Mouse (Mus musculus) skeletal muscle tissue, postnatal 0 days (tissue): ENCODE data around the gene Amer3. TPM values are rescaled to one million over a fixed set of nuclear protein-coding genes. Genes with fewer than 3 reads are reported as not detected.

ENCODE experiments used
- polyA plus RNA-seq: library from polyadenylated mRNA; unstranded; fragments of >200 nt; fragmentation: Nextera tagmentation; extraction: Ambion mirVana; gene quantifications from 2 replicates; pipeline ENCODE4 v1.2.1, GENCODE M21; 2015

Amer3 gene
- polyA plus RNA-seq, result not detected in 2 replicates

DNA sequence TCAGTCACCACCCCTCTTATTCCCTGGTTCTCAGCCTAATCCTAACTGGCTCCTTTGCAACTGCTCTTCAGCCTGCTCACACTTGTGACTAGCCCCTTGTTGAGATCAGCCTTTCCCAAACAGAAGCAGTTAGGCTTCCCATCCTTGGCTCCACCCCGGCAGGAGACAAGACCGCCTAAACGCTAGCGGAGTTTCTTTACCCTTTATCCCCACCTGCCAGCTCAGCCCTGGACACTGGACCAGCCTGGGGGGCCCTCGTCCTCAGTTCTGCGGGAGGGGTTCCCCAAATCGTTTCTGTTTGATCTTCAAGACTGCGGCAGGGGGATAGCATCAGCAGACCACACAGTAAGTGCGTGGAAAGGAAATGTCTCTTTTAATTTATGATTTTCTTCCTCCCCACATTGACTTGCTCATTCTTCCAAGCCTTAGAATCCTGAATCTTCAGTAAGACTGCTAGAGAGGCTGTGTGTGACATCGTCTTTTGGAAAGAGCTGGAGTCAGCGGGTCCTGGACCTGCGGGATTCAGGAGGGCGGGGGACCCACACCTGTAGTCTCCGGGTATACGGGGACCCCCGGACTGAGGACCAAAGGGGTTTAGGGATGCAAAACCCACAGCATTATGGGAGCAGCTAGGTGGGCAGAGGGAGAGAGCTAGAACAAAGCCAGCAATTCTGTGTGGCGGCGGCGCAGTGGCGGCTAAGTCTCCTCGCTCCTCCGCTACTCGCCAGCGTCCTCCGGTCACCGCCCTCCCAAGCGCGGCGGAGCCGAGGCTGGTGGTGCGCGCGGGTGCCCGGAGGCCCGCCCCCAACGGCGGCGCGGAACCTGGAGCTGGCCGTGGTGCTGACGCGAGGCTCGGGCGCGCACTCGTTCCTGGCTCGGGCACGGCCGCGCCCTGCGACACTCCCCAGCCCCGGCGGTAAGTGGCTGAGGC lies at the start of gene Amer3:
Gene Amer3 (plus strand): TSS at position 807 of the 931 bp plus-strand sequence.

DNA sequence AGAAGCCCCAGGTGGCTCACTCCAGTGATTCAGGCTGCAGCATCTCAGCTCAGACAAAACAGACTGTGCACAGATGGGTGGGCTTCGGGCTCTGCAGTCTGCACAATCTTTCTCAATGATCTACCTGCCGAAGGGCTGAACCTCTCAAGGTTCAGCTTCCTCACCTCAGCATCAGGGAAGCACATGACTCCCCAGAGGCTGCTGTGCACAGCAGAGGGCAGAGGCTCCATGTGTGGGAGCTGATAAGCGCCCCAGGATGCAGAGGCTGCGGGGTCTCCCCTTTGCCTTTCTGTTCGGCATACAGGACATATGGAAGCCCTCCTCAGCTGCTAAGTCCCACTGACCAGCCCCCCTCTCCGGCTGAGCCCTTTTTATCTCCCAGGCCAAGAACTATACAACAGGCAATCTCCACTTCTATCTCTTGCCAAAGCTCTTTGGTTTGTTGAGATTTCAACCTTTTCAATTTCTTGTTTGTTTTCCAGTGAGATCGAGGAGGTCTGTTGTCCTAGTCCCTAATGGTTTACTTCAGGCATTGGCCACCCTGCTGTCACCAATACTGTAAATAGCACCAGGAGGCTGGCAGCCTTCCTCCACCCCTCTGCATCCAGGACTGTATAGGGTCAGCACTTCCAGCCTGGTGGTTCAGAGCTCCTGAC lies 44.3 kb upstream of the Amer3 start, which contains the start of gene Cfc1:
Gene Cfc1 (plus strand): TSS at position 606 of the 656 bp plus-strand sequence.

DNA sequence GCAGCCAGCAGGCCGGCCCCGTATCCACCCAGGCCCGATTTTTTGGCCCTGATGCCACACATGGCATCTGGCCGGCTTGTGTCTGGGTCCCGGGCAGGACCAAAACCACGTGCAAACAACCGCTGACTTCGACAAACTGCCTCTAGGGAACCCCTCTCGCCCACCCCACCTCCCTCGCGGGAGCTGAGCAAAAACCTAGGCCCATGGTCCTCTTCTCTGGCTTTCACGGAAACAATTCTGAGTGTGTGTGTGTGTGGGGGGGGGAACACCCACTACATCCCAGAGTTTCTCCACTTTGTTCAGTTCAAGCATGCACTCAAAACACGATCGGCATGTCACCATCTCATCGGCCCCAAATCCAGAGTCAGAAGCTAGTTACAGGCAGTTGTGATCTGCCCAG lies 18.6 kb upstream of the Amer3 start, which contains the start of gene Prss40:
Gene Prss40 (minus strand): TSS at position 101 of the 400 bp plus-strand sequence.

Other genes starting within 250 kb of the Amer3 start
- gene Ccdc115, start 140.0 kb upstream of the Amer3 start, polyA plus RNA-seq, result 33.8 and 37.6 TPM in 2 replicates
- 27.6 and 36.9 TPM in 2 replicates for gene Imp4, start 139.8 kb upstream of the Amer3 start, polyA plus RNA-seq
- 17.1 and 20.4 TPM in 2 replicates for gene Ptpn18, start 119.9 kb upstream of the Amer3 start, polyA plus RNA-seq
- not detected in 2 replicates for gene Prss39, start 81.2 kb upstream of the Amer3 start, polyA plus RNA-seq
- not detected in 2 replicates for gene Cfc1, start 44.0 kb upstream of the Amer3 start, polyA plus RNA-seq
- not detected in 2 replicates for gene Prss40, start 18.7 kb upstream of the Amer3 start, polyA plus RNA-seq